Mouse (Mus musculus) c-Kit-negative CD71-positive TER-119-positive erythroid progenitor cells, embryonic 14.5 days (primary cell): Measurements from ENCODE around the gene Coq2.

Source experiments
- DNase-seq: peaks from one replicate; pipeline ENCODE4 v3.0.0-alpha.2; 2013; ENCODE audit warnings: low read depth, low spot score

The Coq2 gene

GRCm38 (mm10) chr5:100621876-100622508 lies 52.9 kb downstream of the Coq2 start:
- no peak for DNase-seq

- DNase-seq: no peak
Measured at GRCm38 (mm10) chr5:100620952-100621351, 54.0 kb downstream of the Coq2 start.

- DNase-seq: no peak
Measured at GRCm38 (mm10) chr5:100619586-100620275, 55.2 kb downstream of the Coq2 start.

DNA sequence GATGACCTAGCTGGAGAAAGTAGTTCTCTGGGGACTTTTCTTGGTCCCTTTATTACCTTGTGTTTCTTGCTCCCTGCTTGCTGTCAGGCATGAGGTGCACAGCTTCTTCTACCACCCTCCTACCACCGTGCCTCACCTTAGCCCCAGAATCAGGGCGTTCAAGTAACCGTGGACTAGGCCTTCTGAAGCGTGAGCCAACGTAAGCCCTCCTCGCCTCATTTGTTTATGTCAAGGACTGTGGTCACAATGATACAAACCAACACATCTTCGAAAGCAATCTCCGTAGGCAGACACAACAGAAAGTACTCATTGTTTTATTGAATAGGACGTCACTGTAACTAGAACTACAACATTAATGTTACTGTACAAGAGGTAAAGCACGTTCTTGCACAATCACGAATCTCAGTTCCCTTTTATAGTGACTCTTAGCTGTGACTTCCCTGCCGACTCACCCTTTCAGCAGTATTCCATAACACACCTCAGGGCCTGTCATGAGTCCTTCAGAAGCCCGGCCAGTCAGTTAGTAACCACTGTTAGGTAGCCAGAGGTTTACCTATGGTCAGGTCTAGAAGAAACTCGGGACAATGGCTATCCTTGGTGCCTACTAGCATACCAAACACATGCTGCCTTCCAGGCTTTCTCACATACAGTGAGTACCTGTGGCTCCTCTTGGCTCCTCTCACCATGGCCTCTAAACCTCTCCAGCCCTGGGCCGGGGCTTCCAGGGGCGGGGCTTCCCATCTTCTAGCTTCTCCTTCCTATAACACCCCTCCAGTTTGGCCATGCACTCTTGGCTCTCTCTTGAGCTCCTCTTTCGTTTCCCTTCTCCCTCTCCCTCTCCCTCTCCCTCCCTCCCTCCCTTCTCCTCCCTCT lies 60.8 kb downstream of the Coq2 start:
- DNase-seq: no peak

DNA sequence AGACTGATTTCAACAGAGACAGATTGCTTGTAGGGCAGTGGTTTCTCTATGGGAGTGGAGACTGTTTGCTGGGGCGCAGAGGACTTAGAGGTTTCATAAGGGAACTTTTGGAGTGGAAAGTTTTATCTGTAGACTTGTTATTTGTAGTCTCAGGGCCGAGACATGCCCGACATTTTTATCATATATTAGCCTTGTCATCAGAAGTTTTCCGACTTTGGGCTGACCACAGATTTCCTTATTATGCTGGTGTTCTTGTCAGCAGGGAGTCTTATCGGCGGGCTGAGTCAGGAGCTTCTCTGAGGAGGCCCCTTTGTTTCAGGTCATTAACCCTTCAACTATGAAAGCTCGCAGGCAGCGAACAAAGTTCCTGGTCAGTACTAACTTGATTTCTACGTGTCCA lies 67.1 kb downstream of the Coq2 start:
- no peak for DNase-seq

GRCm38 (mm10) chr5:100607090-100607762 lies 67.7 kb downstream of the Coq2 start:
- DNase-seq: no peak

DNA sequence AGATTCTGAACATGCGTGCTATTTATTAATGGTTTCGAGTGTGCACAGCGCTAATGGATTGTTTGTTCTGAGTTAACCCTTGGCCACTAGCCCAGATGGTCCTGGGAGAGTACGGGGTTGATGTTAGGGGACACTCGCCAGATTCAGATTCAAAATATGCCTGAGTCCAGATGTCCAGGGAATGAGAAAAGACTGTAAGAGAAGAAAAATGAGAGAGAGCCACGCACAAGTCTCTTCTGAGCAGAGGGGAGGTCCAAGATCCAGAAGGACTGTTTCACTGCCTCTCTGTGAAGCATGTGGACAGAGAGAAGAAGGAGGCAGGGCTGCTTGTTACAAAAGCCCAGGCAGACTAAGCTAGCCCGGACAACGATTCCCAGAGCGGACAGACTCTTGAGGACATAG lies 69.1 kb downstream of the Coq2 start:
- DNase-seq: no peak
